Mouse (Mus musculus) kidney, adult 9 months (tissue): ENCODE results near the gene Cplx3.

Experiments used
- DNase-seq: peaks from one replicate; pipeline ENCODE4 v3.0.0; 2022

Gene Cplx3

DNA sequence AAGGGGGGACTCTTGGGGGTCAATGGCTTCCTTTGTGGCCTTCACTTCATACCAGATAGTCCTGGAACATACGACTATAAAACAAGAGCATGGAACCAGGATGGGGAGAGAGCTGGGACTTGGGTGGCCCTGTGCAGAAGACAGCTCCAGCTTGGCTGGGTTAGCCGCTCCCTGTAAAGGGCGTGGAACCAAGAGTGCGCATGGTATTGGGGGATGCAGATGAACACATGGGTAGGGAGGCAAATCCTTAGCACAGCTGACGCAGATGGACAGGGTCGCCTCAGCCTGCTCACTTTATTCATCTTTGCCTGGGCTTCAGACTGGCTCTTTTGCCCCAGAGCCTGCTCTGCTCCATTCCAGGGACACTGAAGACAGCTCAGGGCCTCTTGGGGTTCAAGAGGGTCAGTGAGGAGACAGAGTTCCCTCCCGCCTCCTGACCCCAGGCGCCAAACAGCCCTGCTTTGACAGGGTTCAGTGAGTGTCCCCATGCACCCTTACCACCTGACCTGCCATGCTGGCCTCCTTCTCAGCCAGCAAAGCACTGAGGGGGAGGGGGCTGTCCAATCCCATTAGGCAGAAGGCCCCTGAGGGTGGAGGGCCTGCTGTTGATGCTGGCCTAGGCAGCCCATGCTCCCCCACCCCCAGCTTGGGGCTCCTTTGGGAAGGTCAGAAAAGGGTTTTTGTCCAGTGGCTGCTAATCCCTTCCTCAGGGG is 7.1 kb downstream of the Cplx3 start:
- peak; percentile 65 for DNase-seq

DNA sequence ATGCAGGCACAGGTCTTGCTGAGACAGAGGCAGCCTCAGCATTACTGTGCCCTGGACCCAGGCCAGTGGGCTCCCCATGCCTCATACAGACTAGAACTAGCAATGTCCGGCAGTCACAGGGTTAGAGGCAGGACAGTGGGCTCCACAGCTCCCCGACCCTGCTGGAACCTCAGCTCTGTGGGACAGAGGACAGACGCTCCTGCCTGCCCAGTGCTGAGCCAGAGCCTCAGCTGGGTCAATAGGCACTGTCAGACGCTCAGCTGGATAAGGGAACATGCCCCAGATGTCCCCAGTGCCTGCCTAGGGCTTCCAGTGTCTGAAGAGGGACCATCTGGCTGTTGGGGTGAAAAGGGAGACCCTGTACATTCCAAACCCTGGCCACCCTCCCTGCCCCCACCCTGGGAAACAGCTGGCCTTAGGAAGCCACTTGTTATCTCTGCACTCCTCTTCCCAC is 8.1 kb downstream of the Cplx3 start:
- DNase-seq, result peak; percentile 28

DNA sequence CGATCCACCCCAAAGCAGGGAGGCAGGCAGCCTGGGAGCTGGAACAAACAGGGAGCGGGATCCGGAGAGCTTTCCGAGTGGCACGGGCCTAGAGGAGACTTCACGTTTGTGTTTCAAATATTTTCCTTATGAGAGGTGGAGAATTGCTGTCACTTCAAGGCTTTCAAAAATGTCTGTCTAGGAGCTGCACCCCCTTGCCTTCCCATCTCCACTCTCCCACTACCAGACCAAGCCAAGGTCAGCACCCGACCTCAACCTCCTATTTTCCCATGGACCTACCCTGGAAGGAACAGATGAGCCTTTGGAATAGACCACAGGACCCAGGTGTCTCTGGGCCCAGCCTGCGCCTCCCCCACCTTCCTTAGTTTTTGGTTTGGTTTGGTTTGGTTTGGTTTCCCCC is 8.8 kb downstream of the Cplx3 start:
- DNase-seq, result no peak

- DNase-seq, result no peak
Measured at GRCm38 (mm10) chr9:57594174-57594509, 11.9 kb downstream of the Cplx3 start.

DNA sequence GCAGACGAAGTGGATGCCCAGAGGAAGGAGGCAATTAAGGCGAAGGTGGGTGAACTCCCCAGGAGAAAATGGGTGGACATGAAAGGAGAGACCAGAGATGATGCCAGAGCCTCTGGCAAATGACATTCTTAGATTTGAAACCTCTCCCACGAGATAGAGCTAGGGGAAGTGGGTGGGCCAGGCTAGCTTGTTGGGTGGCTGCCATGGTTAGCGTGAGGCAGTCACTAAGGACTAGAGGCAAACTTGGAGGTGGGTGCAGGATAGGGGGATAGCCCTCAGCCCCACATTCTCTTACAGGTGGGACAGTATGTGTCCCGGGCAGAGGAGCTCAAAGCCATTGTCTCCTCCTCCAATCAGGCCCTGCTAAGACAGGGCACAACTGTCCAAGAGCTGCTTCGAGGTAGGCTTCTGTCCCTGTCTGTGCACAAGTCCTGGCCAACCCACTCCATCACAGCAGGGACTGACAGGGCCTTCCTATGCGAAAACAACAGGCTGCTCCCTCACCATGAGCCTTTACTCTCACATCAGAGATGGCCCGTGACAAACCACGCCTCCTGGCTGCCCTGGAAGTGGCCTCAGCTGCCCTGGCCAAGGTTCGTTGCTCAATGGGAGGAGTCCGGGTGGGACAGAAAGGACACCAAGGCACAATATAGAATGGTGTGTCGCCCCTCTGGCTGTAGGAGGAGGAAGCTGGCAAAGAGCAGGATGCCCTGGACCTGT is 12.5 kb downstream of the Cplx3 start:
- peak; percentile 79 for DNase-seq

- DNase-seq, result peak; percentile 31
Measured at GRCm38 (mm10) chr9:57590726-57591125, 15.4 kb downstream of the Cplx3 start.

DNA sequence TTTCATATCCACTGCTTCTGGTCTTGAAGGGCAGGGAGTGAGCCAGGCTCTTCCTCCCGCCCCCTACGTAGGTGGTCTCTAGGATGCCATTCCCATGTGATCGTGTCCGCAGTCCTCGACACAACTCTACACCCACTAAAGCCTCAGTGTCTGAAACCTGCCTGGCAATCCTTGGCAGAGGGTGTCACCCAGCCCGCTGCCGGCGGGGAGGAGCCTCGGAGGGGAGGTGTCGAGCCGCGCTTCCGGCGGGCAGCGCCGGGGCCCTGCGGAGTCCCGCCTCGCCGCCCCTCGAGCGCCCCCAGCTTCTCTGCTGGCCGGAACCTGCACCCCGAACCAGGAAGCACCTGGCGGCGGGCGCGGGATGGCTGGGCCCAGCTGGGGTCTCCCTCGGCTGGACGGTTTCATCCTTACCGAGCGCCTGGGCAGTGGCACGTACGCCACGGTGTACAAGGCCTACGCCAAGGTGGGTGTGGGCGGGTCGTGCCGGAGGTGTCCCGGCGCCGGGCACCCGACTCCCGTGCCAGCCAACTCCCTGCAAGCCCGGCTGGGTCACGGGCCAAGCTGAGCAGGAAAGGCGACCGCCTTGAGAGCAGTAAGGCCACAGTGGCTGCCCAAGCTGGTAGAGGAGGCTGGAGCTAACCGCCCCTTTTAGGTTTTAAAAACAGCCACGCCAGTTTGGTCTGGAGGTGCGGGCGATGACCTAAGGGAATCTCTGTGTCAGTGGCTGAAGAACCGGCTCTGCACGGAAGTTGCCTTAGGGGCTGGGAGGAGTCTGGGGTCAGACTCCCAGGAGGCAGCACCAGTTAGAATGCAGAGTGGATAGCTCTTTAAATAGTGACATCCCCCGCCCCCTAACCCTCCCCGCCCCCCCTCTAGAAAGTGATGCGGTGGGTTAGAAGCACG is 16.6 kb downstream of the Cplx3 start, which contains the start of gene Ulk3:
Ulk3 (plus strand) TSS at position 229 of the 903 bp plus-strand sequence.
- peak; percentile 84 for DNase-seq

DNA sequence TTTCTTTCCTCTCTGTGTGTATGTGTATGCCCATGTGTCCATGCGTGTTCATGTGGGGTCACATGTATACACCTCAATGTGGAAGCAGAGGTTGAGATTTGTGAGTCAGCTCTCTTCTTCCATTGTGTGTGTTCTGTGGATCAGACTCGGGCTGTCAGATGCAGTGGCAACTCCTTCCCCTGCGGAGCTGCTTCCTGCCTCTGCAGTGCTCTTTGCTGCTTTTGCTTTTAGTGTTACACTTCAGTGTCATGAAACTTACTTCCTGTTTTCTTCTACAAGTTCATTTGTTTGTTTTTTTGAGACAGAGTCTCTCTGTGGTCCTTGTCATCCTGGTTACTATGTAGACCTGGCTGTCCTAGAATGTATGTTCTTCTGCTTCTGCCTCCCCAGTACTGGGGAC is 21.1 kb downstream of the Cplx3 start:
- DNase-seq, result no peak

DNA sequence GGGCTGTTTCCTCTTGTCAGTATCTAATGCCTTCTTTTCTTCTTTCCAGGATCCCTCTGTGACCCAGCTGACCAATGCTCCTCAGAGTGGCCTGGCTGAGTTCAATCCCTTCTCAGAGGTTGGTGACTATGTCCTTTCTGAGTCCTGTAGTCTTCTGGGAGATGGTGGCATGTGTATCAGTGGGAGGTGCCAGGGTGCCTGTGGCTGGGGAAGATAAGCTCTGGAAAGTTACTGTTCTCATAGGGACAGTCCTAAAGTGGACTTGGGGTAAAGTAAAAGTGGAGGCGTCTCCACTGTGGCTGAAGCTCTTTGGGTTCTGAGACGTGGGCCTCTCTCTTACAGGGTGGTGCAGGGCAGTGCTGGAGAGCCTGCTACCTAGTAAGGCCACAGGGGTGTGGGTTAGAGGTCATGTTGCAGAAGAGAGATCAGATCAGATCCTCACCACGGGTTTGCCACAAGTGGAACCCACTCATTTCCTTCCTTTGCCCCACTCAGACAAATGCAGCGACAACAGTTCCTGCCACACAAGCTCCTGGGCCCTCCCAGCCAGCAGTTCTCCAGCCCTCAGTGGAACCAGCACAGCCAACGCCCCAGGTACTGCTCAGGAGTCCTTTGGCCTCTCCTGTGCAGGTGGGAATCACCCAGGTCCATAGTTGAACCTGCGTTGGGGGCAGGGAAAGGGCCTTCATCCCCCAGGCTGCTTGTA is 28.8 kb downstream of the Cplx3 start:
- DNase-seq, result no peak

- no peak for DNase-seq
Measured at GRCm38 (mm10) chr9:57575577-57575976, 30.5 kb downstream of the Cplx3 start.

- no peak for DNase-seq
Measured at GRCm38 (mm10) chr9:57574397-57574796, 31.7 kb downstream of the Cplx3 start.

- DNase-seq, result peak; percentile 65
Measured at GRCm38 (mm10) chr9:57568500-57568899, 37.6 kb downstream of the Cplx3 start.

DNA sequence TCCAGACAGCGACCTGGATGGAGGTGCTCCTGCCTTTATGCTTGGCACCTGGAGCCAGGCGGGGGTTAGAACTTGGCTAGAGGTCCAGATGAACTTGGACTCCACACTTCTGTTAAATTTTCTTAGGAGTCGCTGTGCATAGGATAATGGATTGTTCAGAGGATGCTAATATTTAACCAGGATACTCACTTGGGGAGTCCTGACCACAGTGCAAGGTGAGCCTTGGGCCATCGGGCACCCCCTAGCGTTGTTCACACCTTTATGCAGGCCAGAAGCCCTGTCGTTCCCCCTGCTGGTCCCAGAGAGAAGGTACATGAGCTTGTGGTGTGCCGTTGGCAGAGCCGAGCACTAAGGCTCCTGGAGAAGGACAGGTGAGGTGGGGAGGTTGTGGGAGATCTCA is 39.2 kb downstream of the Cplx3 start:
- peak; percentile 94 for DNase-seq

DNA sequence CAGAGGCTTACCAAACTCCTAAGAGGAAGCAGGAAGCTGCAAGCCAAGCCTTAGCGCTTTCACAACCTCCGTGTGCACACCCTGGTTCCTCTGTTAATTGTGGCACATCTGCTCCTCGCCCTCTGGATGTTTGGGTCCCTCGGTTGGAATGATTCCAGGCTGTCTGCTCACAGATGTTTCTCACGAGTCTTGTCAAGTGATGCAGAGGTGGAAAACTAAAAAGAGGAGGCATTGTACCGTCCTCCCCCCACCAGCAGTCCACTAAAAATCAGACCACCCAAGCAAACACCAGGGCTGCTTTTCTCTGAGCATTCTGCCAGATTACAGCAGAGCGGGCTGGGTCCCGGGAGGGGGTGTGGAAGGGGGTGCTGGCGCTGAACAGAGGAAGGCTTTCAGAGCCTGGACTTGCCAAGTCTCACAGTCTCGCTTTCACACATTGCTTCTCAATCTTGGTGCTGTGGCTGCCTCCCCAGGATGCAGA is 40.3 kb downstream of the Cplx3 start:
- peak; percentile 43 for DNase-seq

- peak; percentile 88 for DNase-seq
Measured at GRCm38 (mm10) chr9:57564609-57565008, 41.5 kb downstream of the Cplx3 start.

DNA sequence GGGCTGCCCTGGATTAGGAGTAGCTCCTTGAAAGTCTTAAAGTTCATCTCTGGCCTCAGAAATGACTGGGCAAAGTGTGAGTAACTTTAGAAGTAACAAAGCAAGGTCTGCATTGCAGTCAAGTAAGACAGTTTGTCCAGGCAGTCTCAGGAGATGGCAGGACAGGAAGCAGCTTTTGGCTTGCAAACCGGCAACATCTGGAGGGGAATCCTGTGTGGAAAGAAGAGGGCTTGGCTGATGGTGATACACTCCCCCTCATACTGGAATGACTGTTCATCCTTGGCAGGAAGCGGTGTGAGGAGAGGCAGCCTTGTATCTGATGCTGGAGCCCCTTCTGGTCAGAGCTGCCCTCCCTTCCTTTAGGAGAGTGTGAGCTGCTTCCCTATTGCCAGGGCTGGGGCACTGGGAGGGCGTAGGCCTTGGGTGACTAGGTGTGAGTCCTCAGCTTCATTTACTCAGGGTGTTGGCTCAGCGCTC is 43.1 kb downstream of the Cplx3 start:
- DNase-seq, result peak; percentile 79

DNA sequence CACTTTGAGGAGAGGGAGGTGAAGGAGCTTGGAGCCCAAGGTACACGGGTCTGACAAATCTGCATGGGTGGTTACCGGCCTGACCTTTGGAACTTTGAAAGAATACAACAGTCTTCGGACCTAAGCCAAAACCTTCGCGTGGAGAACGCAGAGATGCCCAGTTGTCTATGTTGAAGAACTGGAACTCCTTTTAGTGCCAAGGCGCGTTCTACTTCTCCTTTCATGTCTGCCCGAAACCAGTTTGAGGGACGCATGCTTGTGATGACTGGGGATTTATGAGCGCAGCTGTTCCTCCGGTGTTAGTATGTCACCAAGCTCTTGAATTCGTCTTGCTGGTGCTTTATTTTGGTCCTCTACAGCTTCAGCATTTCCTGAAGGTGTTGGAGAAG is 44.4 kb downstream of the Cplx3 start:
- DNase-seq, result peak; percentile 90

DNA sequence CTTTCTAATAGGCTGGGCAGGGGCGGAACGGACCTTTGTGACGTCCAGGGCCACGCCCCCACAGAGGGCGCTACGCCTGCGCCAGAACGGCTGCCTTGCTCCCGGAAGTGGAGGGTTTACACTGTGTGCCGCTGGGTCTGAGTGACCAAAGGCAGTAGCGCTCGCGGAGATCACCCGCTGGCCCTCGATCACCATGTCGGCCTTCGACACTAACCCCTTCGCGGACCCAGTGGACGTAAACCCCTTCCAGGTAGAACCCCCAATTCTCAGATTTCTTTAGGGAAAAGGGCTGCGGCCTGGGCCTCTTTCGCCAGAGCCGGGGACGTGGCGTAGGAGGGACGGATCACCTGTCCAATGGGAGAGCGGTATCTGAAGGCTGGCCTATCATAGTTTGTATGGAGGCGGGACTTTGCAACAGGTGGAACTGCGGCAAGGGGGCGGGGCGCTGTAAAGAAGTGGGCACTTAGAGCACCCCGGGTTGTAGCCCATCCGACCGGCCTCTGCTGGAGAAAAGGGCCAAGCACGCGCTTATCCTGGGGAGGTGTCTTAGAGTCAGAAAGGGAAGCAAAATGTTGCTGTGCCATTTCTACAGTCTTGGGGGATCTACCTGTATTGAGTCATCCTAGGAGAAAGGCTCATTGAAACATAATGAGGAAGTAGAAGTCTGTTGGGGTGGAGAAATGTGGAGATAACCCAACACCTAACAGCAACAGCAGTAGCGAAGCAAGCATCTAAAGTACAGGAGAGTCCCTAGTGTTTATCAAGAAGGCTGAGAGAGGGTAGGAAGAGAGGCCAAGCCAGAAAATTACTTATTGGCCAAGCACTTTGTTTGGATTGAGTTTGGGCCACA is 45.0 kb downstream of the Cplx3 start, which contains the start of gene Scamp2:
Scamp2 (plus strand) TSS at position 83 of the 850 bp plus-strand sequence.
- peak; percentile 97 for DNase-seq

GRCm38 (mm10) chr9:57560263-57560662 is 45.8 kb downstream of the Cplx3 start:
- no peak for DNase-seq

DNA sequence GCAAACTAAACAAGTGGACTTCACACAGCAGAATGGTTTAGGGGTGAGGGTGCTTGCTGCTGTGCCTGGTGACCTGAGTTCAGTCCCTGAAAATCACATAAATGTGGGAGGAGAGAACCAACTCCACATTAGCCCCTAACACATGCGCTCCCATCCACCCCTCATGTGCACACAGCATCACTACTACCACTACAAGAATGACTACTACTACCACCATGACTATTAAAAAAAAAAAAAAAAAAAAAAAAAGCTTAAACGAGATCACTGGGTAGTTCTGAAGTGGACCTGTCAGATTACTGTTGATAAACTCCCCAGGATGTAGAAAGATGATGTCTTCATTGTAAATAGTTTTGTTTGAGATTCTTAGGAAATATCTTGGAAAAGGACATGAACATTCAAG is 46.5 kb downstream of the Cplx3 start:
- no peak for DNase-seq

GRCm38 (mm10) chr9:57558625-57559024 is 47.5 kb downstream of the Cplx3 start:
- DNase-seq, result no peak
